Mouse (Mus musculus): Measurements from ENCODE around the gene Rnf126. TPM values are rescaled to one million over a fixed set of nuclear protein-coding genes. Genes with fewer than 3 reads are reported as not detected.

The Rnf126 gene
- total RNA-seq, 2 experiments from 2014 or later, result 95.4 to 97.1 TPM

- no peak for DNase-seq (ENCODE audit: low spot score in 2 of 2)
- intact Hi-C loops (cut with DNase I), result no loop called here
Observed at GRCm38 (mm10) chr10:79713163-79713562, 53.6 kb downstream of the Rnf126 start.

- intact Hi-C loops (cut with DNase I), result no loop called here
- DNase-seq (ENCODE audit: low spot score in 2 of 2), result peak; percentile 84 to 90
Observed at GRCm38 (mm10) chr10:79712499-79713126, 54.1 kb downstream of the Rnf126 start.

GRCm38 (mm10) chr10:79712029-79712428 is 54.7 kb downstream of the Rnf126 start:
- DNase-seq (ENCODE audit: low spot score in 2 of 2), result no peak
- intact Hi-C loops (cut with DNase I), result no loop called here

- intact Hi-C loops (cut with DNase I), result no loop called here
- no peak for DNase-seq (ENCODE audit: low spot score in 2 of 2)
Observed at GRCm38 (mm10) chr10:79709307-79709706, 57.4 kb downstream of the Rnf126 start.

- intact Hi-C loops (cut with DNase I), result no loop called here
- no peak for DNase-seq (ENCODE audit: low spot score in 2 of 2)
Observed at GRCm38 (mm10) chr10:79708668-79709067, 58.1 kb downstream of the Rnf126 start.

Other genes with a start within 250 kb of the Rnf126 start
- 1 to 10 TPM; 2.5 to 3.3 TPM for gene Plpp2, start 233.2 kb downstream of the Rnf126 start, total RNA-seq (2021)
- 10 to 100 TPM; 41.7 to 51.4 TPM for gene Mier2, start 211.8 kb downstream of the Rnf126 start, total RNA-seq (2021)
- under 1 TPM in 1 of 2 experiments, not detected in 1; 0.55 TPM for gene Theg, start 179.6 kb downstream of the Rnf126 start, total RNA-seq (2021)
- gene C2cd4c, start 152.9 kb downstream of the Rnf126 start, total RNA-seq (2021), result 10 to 100 TPM; 14.2 to 15.1 TPM
- 10 to 100 TPM; 49.8 to 50.3 TPM for gene Shc2, start 129.0 kb downstream of the Rnf126 start, total RNA-seq (2021)
- gene Odf3l2, start 121.2 kb downstream of the Rnf126 start, total RNA-seq (2021), result under 1 TPM; 0.46 to 0.63 TPM
- gene Madcam1, start 102.4 kb downstream of the Rnf126 start, total RNA-seq (2021), result under 1 TPM in 1 of 2 experiments, not detected in 1; 0.23 TPM
- gene Tpgs1, start 97.6 kb downstream of the Rnf126 start, total RNA-seq (2021), result 10 to 100 TPM; 71.9 to 77.9 TPM
- gene Cdc34, start 84.8 kb downstream of the Rnf126 start, total RNA-seq (2021), result 10 to 100 TPM; 64.2 to 70.3 TPM
- gene Gzmm, start 77.9 kb downstream of the Rnf126 start, total RNA-seq (2021), result 1 to 10 TPM in 1 of 2 experiments, under 1 TPM in 1; 0.81 to 1.6 TPM
- gene Bsg, start 62.5 kb downstream of the Rnf126 start, total RNA-seq (2021), result 100 to 1,000 TPM; 785 to 820 TPM
- gene Hcn2, start 50.3 kb downstream of the Rnf126 start, total RNA-seq (2021), result 10 to 100 TPM; 93.4 to 99.2 TPM
- 10 to 100 TPM; 43.8 to 45.4 TPM for gene Polrmt, start 20.4 kb downstream of the Rnf126 start, total RNA-seq (2021)
- 1 to 10 TPM; 1.4 to 2.1 TPM for gene Fgf22, start 11.9 kb downstream of the Rnf126 start, total RNA-seq (2021)
- 1 to 10 TPM; 1.7 to 2.2 TPM for gene Fstl3, start 10.3 kb upstream of the Rnf126 start, total RNA-seq (2021)
- 1 to 10 TPM in 1 of 2 experiments, under 1 TPM in 1; 0.17 to 1.1 TPM for gene Prss57, start 24.0 kb upstream of the Rnf126 start, total RNA-seq (2021)
- 100 to 1,000 TPM; 398 to 410 TPM for gene Palm, start 26.6 kb upstream of the Rnf126 start, total RNA-seq (2021)
- gene Misp, start 54.0 kb upstream of the Rnf126 start, total RNA-seq (2021), result under 1 TPM; 0.59 to 0.72 TPM
- 10 to 100 TPM; 52.1 to 61.1 TPM for gene Ptbp1, start 87.5 kb upstream of the Rnf126 start, total RNA-seq (2021)
- gene Prtn3, start 107.5 kb upstream of the Rnf126 start, total RNA-seq (2021), result 1 to 10 TPM; 2.3 to 3.1 TPM
- 10 to 100 TPM; 68.3 to 71.2 TPM for gene Plppr3, start 107.7 kb upstream of the Rnf126 start, total RNA-seq (2021)
- not detected for gene Elane, start 119.3 kb upstream of the Rnf126 start, total RNA-seq (2021)
- not detected for gene Cfd, start 123.9 kb upstream of the Rnf126 start, total RNA-seq (2021)
- 10 to 100 TPM; 55.0 to 66.5 TPM for gene Med16, start 142.0 kb upstream of the Rnf126 start, total RNA-seq (2021)
- gene Gm26602, start 143.9 kb upstream of the Rnf126 start, total RNA-seq (2021), result not detected
- gene Kiss1r, start 150.0 kb upstream of the Rnf126 start, total RNA-seq (2021), result 1 to 10 TPM; 5.7 to 7.6 TPM
- 100 to 1,000 TPM; 438 to 440 TPM for gene R3hdm4, start 154.3 kb upstream of the Rnf126 start, total RNA-seq (2021)
- 1 to 10 TPM; 5.4 to 7.0 TPM for gene Arid3a, start 160.1 kb upstream of the Rnf126 start, total RNA-seq (2021)
- 10 to 100 TPM; 45.3 to 46.5 TPM for gene Wdr18, start 193.2 kb upstream of the Rnf126 start, total RNA-seq (2021)
- gene Grin3b, start 203.8 kb upstream of the Rnf126 start, total RNA-seq (2021), result under 1 TPM; 0.21 to 0.40 TPM
- 100 to 1,000 TPM; 140 to 152 TPM for gene Tmem259, start 217.4 kb upstream of the Rnf126 start, total RNA-seq (2021)
- gene Cnn2, start 221.6 kb upstream of the Rnf126 start, total RNA-seq (2021), result 10 to 100 TPM in 1 of 2 experiments, 1 to 10 TPM in 1; 9.5 to 11.9 TPM
- 10 to 100 TPM; 10.9 TPM for gene Abca7, start 229.5 kb upstream of the Rnf126 start, total RNA-seq (2021)
- 1 to 10 TPM; 3.3 to 4.0 TPM for gene Arhgap45, start 249.7 kb upstream of the Rnf126 start, total RNA-seq (2021)